Mouse (Mus musculus): ENCODE measurements around the gene Il5.
"Not testable (repeated sequence)": the region's sequence is repeated elsewhere in the genome, so short reads cannot be mapped to it uniquely, and the experiment has no call there.

The Il5 gene

DNA sequence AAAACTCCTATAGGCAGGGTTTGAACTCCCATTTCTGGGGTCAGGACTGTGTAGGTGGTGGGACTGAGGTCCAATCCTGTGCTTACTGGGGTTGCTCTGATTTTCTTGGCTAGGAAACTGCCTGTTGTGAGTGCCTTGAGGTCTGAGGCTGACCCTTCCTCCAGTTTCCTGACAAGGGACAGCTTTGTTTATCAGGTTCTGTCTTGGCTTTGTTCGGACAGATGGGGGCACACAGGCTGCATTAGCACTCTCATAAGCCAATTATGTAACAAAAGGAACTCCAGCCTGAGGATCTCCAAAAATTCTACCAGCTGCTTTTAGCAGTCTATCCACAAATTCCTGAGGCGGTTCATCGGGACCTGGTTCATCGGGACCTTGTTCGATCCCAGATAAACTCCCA is 21.8 kb downstream of the Il5 start:
- DNase-seq (ENCODE audit: low read depth, low spot score): no peak

GRCm38 (mm10) chr11:53745260-53745659 is 24.7 kb downstream of the Il5 start:
- no peak for DNase-seq (ENCODE audit: low read depth, low spot score)

GRCm38 (mm10) chr11:53747985-53748384 is 27.4 kb downstream of the Il5 start:
- no peak for DNase-seq (ENCODE audit: low read depth, low spot score)

DNA sequence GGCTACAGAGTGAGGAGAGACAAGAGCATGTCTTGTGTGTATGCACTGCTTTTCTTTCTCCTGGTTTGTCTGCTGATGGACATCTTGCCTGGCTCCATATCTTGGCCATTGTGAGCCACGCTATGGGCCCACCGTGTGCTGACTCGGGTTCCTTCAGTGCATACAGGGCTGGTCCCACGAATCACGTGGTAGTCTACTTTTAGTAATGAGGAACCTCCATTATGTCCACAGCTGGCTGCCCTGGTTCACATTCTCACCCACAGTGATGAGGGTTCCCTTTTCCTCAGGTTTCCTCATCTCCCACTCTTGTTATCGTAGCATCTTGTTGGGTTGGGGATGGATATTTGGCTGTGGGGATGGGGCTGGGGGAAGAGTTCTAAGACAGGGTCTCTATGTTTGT is 28.0 kb downstream of the Il5 start:
- DNase-seq (ENCODE audit: low read depth, low spot score): no peak

DNA sequence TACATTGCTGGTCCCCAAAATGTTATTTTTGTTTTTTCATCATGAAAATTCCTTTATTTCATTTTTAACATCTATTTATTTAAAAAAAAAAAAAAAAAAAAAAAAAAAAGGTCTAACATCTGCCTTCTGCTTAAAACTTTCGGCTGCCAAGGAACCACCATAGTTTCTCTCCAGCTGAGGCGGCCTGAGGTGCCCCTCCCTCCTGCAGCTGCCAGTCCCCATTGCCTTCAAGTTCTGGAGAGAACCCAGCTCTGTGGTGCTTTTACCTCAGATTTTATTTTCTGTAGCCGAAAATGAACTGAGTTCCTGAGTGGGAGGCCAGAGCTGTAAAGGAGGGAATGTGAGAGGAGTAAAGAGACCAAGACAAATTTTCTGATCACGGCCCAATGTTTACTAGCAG is 28.7 kb downstream of the Il5 start:
- no peak for DNase-seq (ENCODE audit: low read depth, low spot score)

GRCm38 (mm10) chr11:53749716-53750352 is 29.2 kb downstream of the Il5 start:
- DNase-seq (ENCODE audit: low read depth, low spot score): no peak

DNA sequence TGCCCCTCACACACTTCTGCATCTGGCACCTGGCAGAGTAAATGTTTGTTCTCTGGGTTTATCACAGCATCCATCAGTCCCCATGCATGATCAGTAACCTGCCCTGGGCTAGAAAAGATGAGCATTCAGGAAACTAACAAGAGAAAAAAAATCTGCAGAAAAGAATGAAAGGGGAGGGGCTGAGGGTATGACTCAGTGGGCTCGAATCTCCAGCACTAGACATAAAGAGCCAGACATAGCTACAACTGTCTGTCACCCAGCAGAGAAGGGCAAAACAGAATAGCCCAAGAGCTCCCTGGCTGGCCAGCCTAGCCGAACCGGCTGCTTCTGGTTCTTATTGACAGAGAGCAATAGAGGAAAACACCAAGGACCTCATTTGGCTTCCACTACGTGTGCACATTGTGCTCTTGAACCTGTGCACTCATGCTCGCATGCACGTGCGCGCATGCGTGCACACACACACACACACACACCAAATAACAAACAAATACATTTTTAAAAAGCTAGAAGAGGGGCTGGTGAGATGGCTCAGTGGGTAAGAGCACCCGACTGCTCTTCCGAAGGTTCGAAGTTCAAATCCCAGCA is 34.5 kb downstream of the Il5 start:
- DNase-seq (ENCODE audit: low read depth, low spot score): no peak

GRCm38 (mm10) chr11:53757612-53758011 is 37.0 kb downstream of the Il5 start:
- no peak for DNase-seq (ENCODE audit: low read depth, low spot score)

- DNase-seq (ENCODE audit: low read depth, low spot score): not testable (repeated sequence)
Measured at GRCm38 (mm10) chr11:53758033-53758432, 37.4 kb downstream of the Il5 start.

DNA sequence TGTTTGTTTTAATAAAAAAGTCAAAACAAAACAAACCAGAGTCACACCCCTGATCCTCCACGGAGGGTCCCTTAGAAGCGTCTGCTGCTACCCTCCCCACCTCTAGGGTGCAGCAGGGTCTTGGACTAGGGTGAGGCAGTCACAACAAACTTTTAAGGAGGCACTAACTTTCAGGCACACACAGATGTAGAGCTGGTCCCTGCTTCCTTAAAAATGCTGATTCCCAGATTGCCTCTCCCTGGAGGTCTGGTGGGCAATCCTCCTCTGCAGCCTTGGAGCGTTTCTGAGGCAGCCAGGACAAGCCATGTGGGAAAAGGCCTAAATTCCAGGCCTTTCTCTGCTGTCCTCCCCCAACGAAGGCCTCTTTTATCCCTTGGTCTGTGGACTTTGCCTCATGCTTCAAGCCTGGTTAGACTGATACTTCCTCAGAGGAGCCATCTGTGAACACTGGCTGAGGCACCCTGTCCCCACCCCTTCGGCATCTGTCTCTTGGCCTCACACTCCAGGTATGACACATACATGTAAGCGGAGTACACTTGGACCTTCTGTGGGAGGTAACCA is 38.3 kb downstream of the Il5 start:
- DNase-seq (ENCODE audit: low read depth, low spot score): no peak

DNA sequence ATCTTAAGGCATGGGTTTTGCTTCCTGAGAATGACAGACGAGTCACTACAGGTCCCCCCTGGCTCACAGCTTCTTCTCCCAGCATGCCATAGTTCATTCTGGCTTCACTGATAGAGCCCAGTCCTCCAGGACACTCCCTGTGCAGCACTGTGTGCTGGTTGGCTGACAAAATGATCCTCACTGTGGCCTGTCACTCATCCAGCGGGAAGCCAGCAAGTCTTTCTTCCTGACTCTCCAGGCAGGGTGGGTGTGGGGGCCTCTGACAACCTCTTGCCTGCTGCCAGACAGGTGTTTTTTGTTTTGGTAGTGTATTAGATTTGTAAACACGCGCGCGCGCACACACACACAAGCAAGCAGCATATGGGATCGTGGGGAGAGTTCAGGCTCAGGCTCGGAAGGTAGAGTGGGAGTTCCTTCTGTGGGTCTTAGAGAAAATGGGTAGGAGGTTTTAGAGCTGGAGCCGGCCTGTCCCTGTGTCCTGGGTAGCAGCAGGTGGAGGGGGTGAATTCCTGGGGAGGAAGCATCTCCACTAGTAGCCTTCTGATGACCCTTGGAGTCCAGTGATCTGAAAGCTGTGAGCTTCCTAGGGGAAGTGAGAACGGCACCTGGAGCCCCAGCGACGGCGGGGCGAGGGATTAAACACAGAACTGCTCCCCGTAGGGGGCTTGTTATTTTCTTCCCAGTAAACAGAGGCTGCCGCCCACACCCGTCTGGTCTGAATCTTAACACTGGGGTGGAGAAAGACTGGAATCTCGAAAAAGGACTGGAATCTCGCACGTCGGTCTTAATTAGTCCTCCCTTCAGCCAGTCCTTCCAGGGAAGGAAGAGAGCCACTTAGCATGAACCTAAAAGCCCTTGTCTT is 39.2 kb downstream of the Il5 start:
- no peak for DNase-seq (ENCODE audit: low read depth, low spot score)

- DNase-seq (ENCODE audit: low read depth, low spot score): no peak
Measured at GRCm38 (mm10) chr11:53761284-53761683, 40.7 kb downstream of the Il5 start.

DNA sequence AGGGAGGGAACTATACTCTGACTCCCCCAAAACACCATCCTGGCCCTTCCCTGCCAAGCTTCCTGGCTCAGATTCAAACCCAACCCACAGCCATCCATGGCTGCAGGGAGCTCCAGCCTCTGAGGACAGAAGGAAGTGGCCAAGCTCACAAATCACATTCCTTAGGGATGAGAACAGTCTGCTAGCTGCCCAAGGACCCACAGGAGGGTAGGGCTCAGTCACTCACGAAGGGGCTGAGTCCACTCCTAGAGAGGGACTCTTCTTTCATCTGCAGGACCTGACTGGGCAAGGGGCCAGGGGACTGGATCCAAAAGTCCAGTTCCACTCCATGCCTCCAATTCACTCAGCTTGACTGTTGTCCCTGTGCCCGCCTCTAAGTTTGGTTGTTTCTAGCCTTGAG is 41.2 kb downstream of the Il5 start:
- DNase-seq (ENCODE audit: low read depth, low spot score): no peak

- no peak for DNase-seq (ENCODE audit: low read depth, low spot score)
Measured at GRCm38 (mm10) chr11:53762426-53762825, 41.8 kb downstream of the Il5 start.

DNA sequence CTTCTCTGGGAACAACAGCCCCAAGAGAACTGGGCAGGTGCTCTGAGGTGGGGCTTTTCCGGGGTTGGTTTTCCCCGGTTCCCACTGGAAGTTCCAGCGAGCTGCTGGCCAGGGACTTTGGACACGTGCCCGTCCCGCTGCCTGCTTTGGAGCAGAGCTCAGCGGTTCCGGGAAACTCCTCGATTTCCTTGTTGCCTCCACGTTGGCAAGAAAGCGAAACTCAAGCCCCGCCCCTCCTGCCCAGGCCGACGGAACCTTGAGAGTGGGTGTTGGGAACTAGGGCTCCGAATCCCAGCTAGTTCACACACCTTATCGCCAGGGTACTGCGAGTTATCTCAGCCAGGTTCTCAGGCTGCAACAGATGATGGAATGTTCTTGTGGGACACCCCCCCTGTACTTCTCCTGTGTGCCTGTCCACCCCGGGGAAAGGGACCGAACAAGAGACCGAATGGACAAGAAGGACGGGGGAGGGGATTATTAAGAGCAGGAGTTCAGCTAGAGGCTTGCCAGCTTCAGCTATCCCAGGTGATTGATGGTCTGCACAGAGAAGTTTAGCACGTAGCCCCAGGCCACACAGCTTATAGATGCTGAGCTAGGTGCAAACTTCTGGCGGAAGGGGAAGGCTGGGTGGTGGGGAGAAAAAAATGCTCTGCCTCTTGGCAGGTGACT is 42.4 kb downstream of the Il5 start:
- DNase-seq (ENCODE audit: low read depth, low spot score): no peak

DNA sequence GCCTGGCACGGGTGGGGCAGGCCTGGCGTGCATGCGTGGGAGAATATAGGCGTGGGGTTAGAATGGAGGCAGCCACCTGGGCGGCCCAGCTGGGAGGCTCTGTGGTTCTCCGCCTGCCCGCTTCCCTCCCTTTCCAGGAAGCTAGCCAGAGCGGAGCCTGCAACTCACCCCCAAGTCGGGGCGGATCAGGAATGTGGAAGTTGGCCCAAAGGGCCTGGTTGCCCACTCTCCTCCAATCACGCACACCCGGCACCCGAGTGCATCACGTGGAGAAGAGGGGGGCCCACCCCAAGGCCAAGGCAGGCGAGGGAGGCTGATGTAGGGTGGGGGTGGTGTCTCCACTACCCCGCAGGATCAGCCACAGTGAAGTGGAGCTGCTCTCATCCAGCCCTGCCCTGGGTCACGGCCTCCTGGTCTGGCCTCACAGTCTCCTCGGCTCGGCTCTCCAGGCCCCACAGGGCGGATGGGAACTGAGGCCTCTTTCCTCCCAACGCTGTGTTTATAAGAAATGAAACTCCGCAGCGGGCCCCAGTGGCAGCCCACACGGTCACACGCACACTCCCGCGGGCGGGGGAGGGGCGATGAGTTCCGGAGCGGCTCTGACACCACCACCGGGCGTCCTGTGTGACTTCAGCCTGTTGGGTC is 43.0 kb downstream of the Il5 start:
- DNase-seq (ENCODE audit: low read depth, low spot score): peak; percentile 42

GRCm38 (mm10) chr11:53764581-53764980 is 44.0 kb downstream of the Il5 start:
- DNase-seq (ENCODE audit: low read depth, low spot score): no peak

DNA sequence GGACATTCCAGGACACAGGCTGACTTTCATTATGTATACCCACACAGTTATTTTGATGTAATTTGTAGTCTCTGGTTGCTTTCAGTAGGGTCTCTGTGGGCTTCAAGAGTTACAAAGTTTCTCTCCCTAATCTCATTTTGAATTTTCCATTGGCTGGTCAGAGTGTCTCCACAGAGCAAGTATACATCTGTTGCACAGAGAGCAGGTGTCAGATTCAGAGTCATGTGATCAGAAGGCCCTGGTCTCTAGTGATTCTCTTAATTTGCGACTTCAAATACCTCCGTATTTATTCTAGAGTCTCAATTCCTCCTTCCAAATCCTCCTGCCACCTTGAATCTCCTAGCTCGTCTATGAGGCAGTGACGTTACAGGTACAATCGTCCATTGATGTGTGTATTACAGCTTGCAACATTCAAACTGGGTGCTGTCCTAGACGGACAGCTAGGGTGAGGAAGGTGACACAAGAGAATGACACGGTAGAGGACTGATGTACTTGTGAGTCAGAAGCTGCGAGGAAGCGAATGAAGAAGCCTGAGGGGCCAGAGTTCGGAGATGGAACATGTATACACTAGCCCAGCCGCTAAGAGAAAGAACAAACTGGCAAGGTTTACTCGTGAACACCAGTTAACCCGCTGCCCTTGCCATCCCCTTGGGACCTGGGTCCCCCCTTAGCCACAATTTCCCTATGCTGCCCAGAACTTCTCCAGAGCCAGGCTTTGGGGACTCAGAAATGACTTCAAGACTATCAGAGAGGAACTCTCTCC is 48.0 kb downstream of the Il5 start:
- no peak for DNase-seq (ENCODE audit: low read depth, low spot score)

GRCm38 (mm10) chr11:53769185-53769576 is 48.6 kb downstream of the Il5 start:
- no peak for DNase-seq (ENCODE audit: low read depth, low spot score)

DNA sequence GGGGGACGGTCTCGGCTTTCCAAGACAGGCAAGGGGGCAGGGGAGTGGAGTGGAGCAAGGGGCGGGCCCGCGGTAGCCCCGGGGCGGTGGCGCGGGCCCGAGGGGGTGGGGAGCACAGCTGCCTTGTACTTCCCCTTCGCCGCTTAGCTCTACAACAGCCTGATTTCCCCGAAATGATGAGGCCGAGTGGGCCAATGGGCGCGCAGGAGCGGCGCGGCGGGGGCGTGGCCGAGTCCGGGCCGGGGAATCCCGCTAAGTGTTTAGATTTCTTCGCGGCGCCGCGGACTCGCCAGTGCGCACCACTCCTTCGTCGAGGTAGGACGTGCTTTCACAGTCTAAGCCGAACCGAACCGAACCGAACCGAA is 49.1 kb downstream of the Il5 start, which contains the start of gene Irf1:
Irf1 (plus strand) TSS at position 255 of the 365 bp plus-strand sequence.
- DNase-seq (ENCODE audit: low read depth, low spot score): peak; percentile 54
